Mouse (Mus musculus): ENCODE results near the gene Gm49380. TPM values are rescaled to one million over a fixed set of nuclear protein-coding genes. Genes with fewer than 3 reads are reported as not detected.

The Gm49380 gene
- total and polyA plus RNA-seq, 3 experiments, result 0.24 TPM; not detected in 2

GRCm38 (mm10) chr9:44141951-44142350, 28.7 kb upstream of the Gm49380 start:
- H3K27ac ChIP-seq (ENCODE audit: control insufficient read depth, low read depth, low read length), result no peak overlapping the region
- H3K4me1 ChIP-seq (ENCODE audit: control insufficient read depth in 1 of 2, insufficient read depth in 2 of 2, low read length in 2 of 2), result no peaks in the 10 kb centered on the region
- DNase-seq (ENCODE audit: low read depth, low spot score), result no peak
- no peak overlapping the region for H3K4me3 ChIP-seq (ENCODE audit: control insufficient read depth in 1 of 2, insufficient read depth in 1 of 2, low read depth in 2 of 2, low read length in 2 of 2)
- no peaks in the 10 kb centered on the region for H3K9me3 ChIP-seq (replicated peaks; ENCODE audit: insufficient read depth, low read length)
- TF ChIP-seq CHD2 (IDR thresholded peaks at IDR 0.05; ENCODE audit: low read length), result no peak
- TF ChIP-seq JUND (IDR thresholded peaks at IDR 0.05; ENCODE audit: low read depth, low read length), result no peak
- no peak for TF ChIP-seq TAL1 (IDR thresholded peaks at IDR 0.05; ENCODE audit: low read length)
- TF ChIP-seq ZC3H11A (IDR thresholded peaks at IDR 0.05; ENCODE audit: low read depth, low read length), result no peak
- TF ChIP-seq MEF2A (IDR thresholded peaks at IDR 0.05; ENCODE audit: extremely low read depth, insufficient replicate concordance, low read depth, low read length, poor library complexity, severe bottlenecking), result no peak
- H3K27me3 ChIP-seq (ENCODE audit: control insufficient read depth in 1 of 2, insufficient read depth in 2 of 2, low read length in 2 of 2), result no peaks in the 10 kb centered on the region
- H3K79me2 ChIP-seq (ENCODE audit: control insufficient read depth, insufficient read depth, low read length, poor library complexity), result no peaks in the 10 kb centered on the region
- no peaks in the 10 kb centered on the region; a peak in 2 of 4 replicates for H3K36me3 ChIP-seq (ENCODE audit: control insufficient read depth in 1 of 2, insufficient read depth in 2 of 2, low read length in 2 of 2)
- H3K9ac ChIP-seq (ENCODE audit: control insufficient read depth, low read depth, low read length, poor library complexity, severe bottlenecking), result no peak overlapping the region

GRCm38 (mm10) chr9:44137846-44138245, 24.5 kb upstream of the Gm49380 start:
- no peak overlapping the region for H3K4me3 ChIP-seq (ENCODE audit: control insufficient read depth in 1 of 2, insufficient read depth in 1 of 2, low read depth in 2 of 2, low read length in 2 of 2)

GRCm38 (mm10) chr9:44135731-44136411, 22.6 kb upstream of the Gm49380 start:
- H3K9ac ChIP-seq (ENCODE audit: control insufficient read depth, low read depth, low read length, poor library complexity, severe bottlenecking), result no peak overlapping the region
- no peak for TF ChIP-seq USF2 (IDR thresholded peaks at IDR 0.05; ENCODE audit: borderline replicate concordance in 1 of 2, insufficient read depth in 1 of 2, low read depth in 1 of 2, low read length in 2 of 2)
- no peak for TF ChIP-seq KAT2A (conservative IDR thresholded peaks at IDR 0.05; ENCODE audit: low read depth, low read length)
- peak; percentile 28 to 36; a peak in 2 of 4 replicates for TF ChIP-seq EP300 (IDR thresholded peaks at IDR 0.05; ENCODE audit: low read depth in 1 of 2, low read length in 2 of 2)
- no peak for TF ChIP-seq ELF1 (IDR thresholded peaks at IDR 0.05; ENCODE audit: low read depth, low read length)
- TF ChIP-seq TCF12 (IDR thresholded peaks at IDR 0.05; ENCODE audit: low read depth, low read length), result peak; percentile 38; the same call in 1 of the 2 replicates
- TF ChIP-seq ZNF384 (IDR thresholded peaks at IDR 0.05; ENCODE audit: low read depth, low read length), result no peak
- TF ChIP-seq POLR2AphosphoS2 (IDR thresholded peaks at IDR 0.05; ENCODE audit: low read length), result no peak
- no peak for TF ChIP-seq USF1 (IDR thresholded peaks at IDR 0.05; ENCODE audit: low read depth, low read length)
- TF ChIP-seq CHD1 (IDR thresholded peaks at IDR 0.05; ENCODE audit: low read depth, low read length), result no peak
- no peak for TF ChIP-seq NELFE (IDR thresholded peaks at IDR 0.05; ENCODE audit: low read depth, low read length)
- TF ChIP-seq SIN3A (IDR thresholded peaks at IDR 0.05; ENCODE audit: low read length), result no peak
- TF ChIP-seq TAL1 (IDR thresholded peaks at IDR 0.05; ENCODE audit: low read length), result peak; percentile 45
- no peak for TF ChIP-seq CTCF (IDR thresholded peaks at IDR 0.05 in 2 of 3, conservative IDR thresholded peaks at IDR 0.05 in 1 of 3; ENCODE audit: control insufficient read depth in 1 of 3, insufficient read depth in 1 of 3, low read depth in 2 of 3, low read length in 3 of 3, poor library complexity in 1 of 3, severe bottlenecking in 1 of 3)
- TF ChIP-seq TBP (IDR thresholded peaks at IDR 0.05; ENCODE audit: low read depth, low read length), result no peak
- TF ChIP-seq NRF1 (IDR thresholded peaks at IDR 0.05; ENCODE audit: insufficient read depth, low read depth, low read length, poor library complexity, severe bottlenecking), result no peak
- no peak for TF ChIP-seq HCFC1 (IDR thresholded peaks at IDR 0.05; ENCODE audit: low read depth, low read length)

More at GRCm38 (mm10) chr9:44137846-44138245, 24.5 kb upstream of the Gm49380 start:
- TF ChIP-seq CHD2 (IDR thresholded peaks at IDR 0.05; ENCODE audit: low read length), result no peak
- TF ChIP-seq E2F4 (IDR thresholded peaks at IDR 0.05; ENCODE audit: borderline replicate concordance, low read depth, low read length), result no peak
- no peak for TF ChIP-seq ETS1 (IDR thresholded peaks at IDR 0.05; ENCODE audit: low read depth, low read length)
- no peak for TF ChIP-seq USF2 (IDR thresholded peaks at IDR 0.05; ENCODE audit: borderline replicate concordance in 1 of 2, insufficient read depth in 1 of 2, low read depth in 1 of 2, low read length in 2 of 2)
- TF ChIP-seq NELFE (IDR thresholded peaks at IDR 0.05; ENCODE audit: low read depth, low read length), result no peak
- no peak for TF ChIP-seq SMC3 (IDR thresholded peaks at IDR 0.05; ENCODE audit: low read depth, low read length)
- no peak for TF ChIP-seq MAX (IDR thresholded peaks at IDR 0.05; ENCODE audit: low read length)
- no peak for TF ChIP-seq RAD21 (IDR thresholded peaks at IDR 0.05; ENCODE audit: low read depth, low read length)
- no peak for TF ChIP-seq POLR2AphosphoS2 (IDR thresholded peaks at IDR 0.05; ENCODE audit: low read length)
- no peak for TF ChIP-seq MEF2A (IDR thresholded peaks at IDR 0.05; ENCODE audit: extremely low read depth, insufficient replicate concordance, low read depth, low read length, poor library complexity, severe bottlenecking)
- TF ChIP-seq NRF1 (IDR thresholded peaks at IDR 0.05; ENCODE audit: insufficient read depth, low read depth, low read length, poor library complexity, severe bottlenecking), result no peak
- H3K27me3 ChIP-seq (ENCODE audit: control insufficient read depth in 1 of 2, insufficient read depth in 2 of 2, low read length in 2 of 2), result peaks cover 16 to 22% of the 10 kb centered on the region in 2 experiments
- H3K79me2 ChIP-seq (ENCODE audit: control insufficient read depth, insufficient read depth, low read length, poor library complexity), result no peaks in the 10 kb centered on the region
- no peaks in the 10 kb centered on the region for H3K9me3 ChIP-seq (replicated peaks; ENCODE audit: insufficient read depth, low read length)
- no peak overlapping the region for H3K27ac ChIP-seq (ENCODE audit: control insufficient read depth, low read depth, low read length)
- H3K9ac ChIP-seq (ENCODE audit: control insufficient read depth, low read depth, low read length, poor library complexity, severe bottlenecking), result no peak overlapping the region
- peaks cover 0 to 6% of the 10 kb centered on the region in 2 experiments; a peak in 1 of 4 replicates for H3K36me3 ChIP-seq (ENCODE audit: control insufficient read depth in 1 of 2, insufficient read depth in 2 of 2, low read length in 2 of 2)
- H3K4me1 ChIP-seq (ENCODE audit: control insufficient read depth in 1 of 2, insufficient read depth in 2 of 2, low read length in 2 of 2), result peaks cover 0 to 12% of the 10 kb centered on the region in 2 experiments; a peak in 3 of 4 replicates
- DNase-seq (ENCODE audit: low read depth, low spot score), result no peak

More at GRCm38 (mm10) chr9:44135731-44136411, 22.6 kb upstream of the Gm49380 start:
- H3K27ac ChIP-seq (ENCODE audit: control insufficient read depth, low read depth, low read length), result no peak overlapping the region
- peaks cover 22 to 24% of the 10 kb centered on the region in 2 experiments for H3K27me3 ChIP-seq (ENCODE audit: control insufficient read depth in 1 of 2, insufficient read depth in 2 of 2, low read length in 2 of 2)
- peaks cover 0 to 6% of the 10 kb centered on the region in 2 experiments; a peak in 1 of 4 replicates for H3K36me3 ChIP-seq (ENCODE audit: control insufficient read depth in 1 of 2, insufficient read depth in 2 of 2, low read length in 2 of 2)
- DNase-seq (ENCODE audit: low read depth, low spot score), result peak; percentile 65
- no peaks in the 10 kb centered on the region for H3K9me3 ChIP-seq (replicated peaks; ENCODE audit: insufficient read depth, low read length)
- H3K79me2 ChIP-seq (ENCODE audit: control insufficient read depth, insufficient read depth, low read length, poor library complexity), result no peaks in the 10 kb centered on the region
- H3K4me3 ChIP-seq (ENCODE audit: control insufficient read depth in 1 of 2, insufficient read depth in 1 of 2, low read depth in 2 of 2, low read length in 2 of 2), result no peak overlapping the region
- H3K4me1 ChIP-seq (ENCODE audit: control insufficient read depth in 1 of 2, insufficient read depth in 2 of 2, low read length in 2 of 2), result peaks cover 0 to 12% of the 10 kb centered on the region in 2 experiments; a peak in 3 of 4 replicates
